Mouse (Mus musculus) lung, postnatal 25 days (tissue): ENCODE measurements around the gene Krtap28-10.
"Not testable (repeated sequence)": the region's sequence is repeated elsewhere in the genome, so short reads cannot be mapped to it uniquely, and the experiment has no call there.

Source experiments
- DNase-seq: peaks from one replicate; pipeline ENCODE4 v3.0.0; 2022; ENCODE audit warnings: low spot score

Gene Krtap28-10

GRCm38 (mm10) chr1:83007471-83007870 is 34.8 kb downstream of the Krtap28-10 start:
- DNase-seq: no peak

- DNase-seq: peak; percentile 33
These were observed 35.8 kb downstream of the Krtap28-10 start for GRCm38 (mm10) chr1:83006218-83007179.

- not testable (repeated sequence) for DNase-seq
These were observed 42.0 kb downstream of the Krtap28-10 start, which contains the start of gene Gm47959 for GRCm38 (mm10) chr1:83000306-83000705. TSS of gene Gm47959 (plus strand) at chr1:83000548.

GRCm38 (mm10) chr1:82993947-82994346 is 48.3 kb downstream of the Krtap28-10 start:
- no peak for DNase-seq

- DNase-seq: no peak
These were observed 50.2 kb downstream of the Krtap28-10 start for GRCm38 (mm10) chr1:82992093-82992492.

- no peak for DNase-seq
These were observed 50.7 kb downstream of the Krtap28-10 start for GRCm38 (mm10) chr1:82991596-82991995.
